Mouse (Mus musculus) erythroblast, embryonic 14.5 days (primary cell): ENCODE data around the gene Ramp2. TPM values are rescaled to one million over a fixed set of nuclear protein-coding genes. Genes with fewer than 3 reads are reported as not detected.
A peak's percentile ranks its signal among the peaks of the same experiment; 100 is the strongest.

Experiments used
- H3K27me3 ChIP-seq: 2 replicates; pipeline ENCODE4 v1.6.1; 2012; ENCODE audit warnings: inconsistent platforms; ENCODE audit not compliant: control insufficient read depth
- H3K36me3 ChIP-seq: 2 replicates; pipeline ENCODE4 v1.6.1; 2012; ENCODE audit warnings: mild to moderate bottlenecking, inconsistent platforms; ENCODE audit not compliant: control insufficient read depth
- H3K4me1 ChIP-seq: 2 replicates; pipeline ENCODE4 v1.6.1; 2012; ENCODE audit warnings: inconsistent platforms; ENCODE audit not compliant: control insufficient read depth
- H3K4me3 ChIP-seq: replicated peaks from 2 replicates; pipeline ENCODE3; 2012; ENCODE audit warnings: moderate library complexity, mild to moderate bottlenecking, inconsistent platforms
- H3K9me3 ChIP-seq: 2 replicates; pipeline ENCODE4 v1.6.1; 2012; ENCODE audit warnings: low read length, inconsistent platforms, mixed read lengths; ENCODE audit not compliant: control insufficient read depth
- GATA1 ChIP-seq: IDR thresholded peaks from 2 replicates; pipeline ENCODE4 v1.6.1; 2012; ENCODE audit warnings: low read length, inconsistent platforms, mixed read lengths
- TAL1 ChIP-seq: IDR thresholded peaks from 3 replicates; pipeline ENCODE4 v1.6.1; 2012; ENCODE audit warnings: low read length, inconsistent platforms, mixed read lengths
- polyA plus RNA-seq: library from polyadenylated mRNA; stranded (reverse); fragments of >175 nt; gene quantifications from 2 replicates; pipeline ENCODE4 v1.2.3, GENCODE M21; 2012

The Ramp2 gene
- 0.07 and 0.09 TPM in 2 replicates for polyA plus RNA-seq

DNA sequence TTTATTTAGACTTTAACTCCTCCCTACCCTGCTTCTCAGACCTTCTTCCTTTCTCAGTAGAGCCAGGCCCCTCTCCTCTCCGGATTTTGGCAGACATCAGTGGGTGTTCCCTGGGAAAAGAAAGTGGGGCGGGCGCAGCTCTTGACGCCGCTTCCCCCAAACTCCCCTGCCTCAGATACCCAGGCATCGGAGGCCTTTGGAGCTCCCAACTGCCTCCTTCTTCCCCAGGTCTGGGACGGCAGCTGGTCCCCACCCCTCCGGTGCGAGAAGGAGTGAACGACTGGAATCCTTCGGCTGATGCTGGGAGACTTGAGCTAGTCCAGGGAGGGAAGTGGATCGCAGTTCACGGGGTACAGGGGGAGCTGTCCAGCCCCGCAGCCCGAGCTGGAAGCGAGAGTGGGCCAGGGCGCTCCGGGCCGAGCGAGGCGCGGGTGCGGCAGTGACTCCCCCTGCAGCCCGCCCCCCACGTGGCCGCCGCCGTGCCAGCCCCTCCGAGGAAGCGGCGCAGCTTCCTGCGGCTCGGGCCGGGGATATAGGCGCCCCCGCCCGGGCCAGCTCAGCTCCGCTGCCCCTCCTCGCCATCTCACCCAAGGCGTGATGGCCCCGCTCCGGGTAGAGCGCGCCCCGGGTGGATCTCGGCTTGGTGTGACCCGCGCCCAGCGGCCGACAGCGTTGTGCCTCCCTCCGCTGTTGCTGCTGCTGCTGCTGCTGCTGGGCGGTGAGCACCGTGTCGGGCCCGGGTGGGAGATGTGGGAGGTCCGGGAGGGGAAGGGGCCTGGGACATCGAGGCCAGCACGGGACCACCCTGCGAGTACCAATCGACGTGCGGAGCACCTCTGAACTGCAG, at the start of gene Ramp2:
Ramp2 (plus strand) TSS at position 174 of the 847 bp plus-strand sequence.
- Histone ChIP-seq H3K9me3 (peaks cover 12% of the 10 kb centered on the region; the same call in 1 of the 2 replicates), H3K4me1 (peaks cover 17% of the 10 kb centered on the region), H3K27me3 (peaks cover 75% of the 10 kb centered on the region), H3K36me3 (no peaks in the 10 kb centered on the region), H3K4me3 (peak within 1 kb of the TSS; percentile 36)
- TF ChIP-seq TAL1 (no peak), GATA1 (no peak)

DNA sequence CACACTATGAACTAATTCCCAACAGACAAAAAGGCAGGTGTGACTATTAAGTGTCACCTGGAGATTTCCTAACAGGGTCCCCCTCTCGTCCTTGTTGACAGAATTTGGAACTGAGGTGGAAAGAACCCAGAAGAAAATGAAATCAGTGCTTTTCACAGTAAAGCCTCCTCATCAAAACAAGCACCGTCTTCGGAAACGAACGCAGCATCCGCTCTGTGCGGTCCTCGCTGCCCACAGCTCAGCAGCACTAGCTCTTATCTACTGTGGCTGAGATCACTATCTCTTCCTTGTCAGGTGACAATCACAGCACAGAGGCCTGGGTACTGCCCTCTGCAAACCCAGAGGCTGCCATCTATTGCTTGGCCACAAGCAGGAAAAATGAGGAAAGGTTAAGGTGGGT, 49.7 kb upstream of the Ramp2 start:
- Histone ChIP-seq H3K27me3 (no peaks in the 10 kb centered on the region), H3K9me3 (no peaks in the 10 kb centered on the region), H3K4me1 (peaks cover 45% of the 10 kb centered on the region), H3K36me3 (peaks cover 96% of the 10 kb centered on the region), H3K4me3 (no peak overlapping the region)
- TF ChIP-seq GATA1 (no peak), TAL1 (no peak)

- TF ChIP-seq TAL1: peak; percentile 49; the same call in 1 of the 3 replicates
- peak; percentile 43 for TF ChIP-seq GATA1
- Histone ChIP-seq H3K27me3 (no peaks in the 10 kb centered on the region), H3K36me3 (peaks cover 88% of the 10 kb centered on the region), H3K4me3 (no peak overlapping the region), H3K4me1 (peaks cover 28% of the 10 kb centered on the region), H3K9me3 (no peaks in the 10 kb centered on the region)
These were observed 46.3 kb upstream of the Ramp2 start for GRCm38 (mm10) chr11:101199555-101199954.

DNA sequence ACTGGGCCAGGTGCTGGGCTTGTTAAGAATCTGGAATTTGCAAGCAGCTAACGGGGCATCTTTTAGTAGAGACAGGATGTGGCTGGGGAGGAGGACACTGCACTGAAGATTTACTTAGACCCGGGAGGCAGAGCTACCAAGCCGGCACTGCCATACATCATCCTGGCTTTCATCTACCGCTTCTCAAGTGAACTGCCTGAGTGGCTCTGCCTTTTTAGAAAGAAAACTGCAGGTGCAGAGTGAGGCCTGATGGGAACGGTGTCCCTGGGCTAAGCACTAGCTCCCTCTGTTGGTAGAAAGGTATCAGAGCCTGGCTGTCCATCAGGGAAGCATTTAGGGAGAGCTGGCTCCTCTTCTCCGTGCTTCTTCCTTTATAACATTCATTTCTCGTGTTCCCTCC, 44.8 kb upstream of the Ramp2 start:
- Histone ChIP-seq H3K4me1 (peaks cover 28% of the 10 kb centered on the region), H3K4me3 (no peak overlapping the region), H3K27me3 (no peaks in the 10 kb centered on the region), H3K36me3 (peaks cover 87% of the 10 kb centered on the region), H3K9me3 (no peaks in the 10 kb centered on the region)
- TF ChIP-seq TAL1 (no peak), GATA1 (no peak)

GRCm38 (mm10) chr11:101211970-101212369, 33.9 kb upstream of the Ramp2 start:
- peaks cover 2% of the 10 kb centered on the region; the same call in 1 of the 2 replicates for H3K4me1 ChIP-seq
- H3K36me3 ChIP-seq: peaks cover 87% of the 10 kb centered on the region
- H3K9me3 ChIP-seq: no peaks in the 10 kb centered on the region
- no peak for TF ChIP-seq GATA1
- TF ChIP-seq TAL1: no peak
- H3K27me3 ChIP-seq: no peaks in the 10 kb centered on the region
- no peak overlapping the region for H3K4me3 ChIP-seq

- peaks cover 61% of the 10 kb centered on the region for H3K36me3 ChIP-seq
- TF ChIP-seq GATA1 (no peak), TAL1 (no peak)
- H3K4me1 ChIP-seq: peaks cover 2% of the 10 kb centered on the region; the same call in 1 of the 2 replicates
- H3K4me3 ChIP-seq: no peak overlapping the region
- H3K9me3 ChIP-seq: no peaks in the 10 kb centered on the region
- no peaks in the 10 kb centered on the region for H3K27me3 ChIP-seq
These were observed 28.9 kb upstream of the Ramp2 start for GRCm38 (mm10) chr11:101216936-101217335.

DNA sequence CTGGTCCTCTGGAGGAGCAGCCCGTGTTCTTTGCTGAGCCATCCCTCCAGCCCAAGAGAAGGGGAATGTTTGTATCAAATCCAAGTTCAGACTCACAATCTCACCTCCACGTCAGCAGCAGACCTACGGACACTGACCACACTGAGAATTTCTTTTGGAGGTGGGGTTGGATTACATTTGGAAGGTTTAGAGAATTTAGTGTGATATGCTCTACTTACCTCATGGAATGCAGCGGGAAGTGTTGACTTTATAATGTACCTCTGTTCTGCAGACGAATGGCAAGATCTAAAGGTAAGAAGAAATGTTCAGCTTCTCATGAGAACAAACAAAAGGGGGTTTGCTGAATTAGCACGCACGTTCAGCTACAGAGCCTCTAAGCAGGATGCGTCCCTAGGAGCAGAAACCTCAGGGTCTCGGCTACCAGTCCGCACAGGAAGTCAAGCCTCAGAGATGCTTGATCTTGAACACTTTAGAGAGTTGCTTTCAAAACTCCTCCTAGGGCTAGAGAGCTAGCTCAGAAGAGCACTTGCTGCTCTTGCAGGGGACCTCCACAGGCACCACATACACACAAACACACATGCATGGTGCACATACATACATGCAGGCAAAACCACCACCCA, 27.3 kb upstream of the Ramp2 start:
- Histone ChIP-seq H3K36me3 (peaks cover 54% of the 10 kb centered on the region), H3K27me3 (no peaks in the 10 kb centered on the region), H3K4me3 (no peak overlapping the region), H3K4me1 (peaks cover 1% of the 10 kb centered on the region), H3K9me3 (no peaks in the 10 kb centered on the region)
- TF ChIP-seq TAL1 (no peak), GATA1 (no peak)

DNA sequence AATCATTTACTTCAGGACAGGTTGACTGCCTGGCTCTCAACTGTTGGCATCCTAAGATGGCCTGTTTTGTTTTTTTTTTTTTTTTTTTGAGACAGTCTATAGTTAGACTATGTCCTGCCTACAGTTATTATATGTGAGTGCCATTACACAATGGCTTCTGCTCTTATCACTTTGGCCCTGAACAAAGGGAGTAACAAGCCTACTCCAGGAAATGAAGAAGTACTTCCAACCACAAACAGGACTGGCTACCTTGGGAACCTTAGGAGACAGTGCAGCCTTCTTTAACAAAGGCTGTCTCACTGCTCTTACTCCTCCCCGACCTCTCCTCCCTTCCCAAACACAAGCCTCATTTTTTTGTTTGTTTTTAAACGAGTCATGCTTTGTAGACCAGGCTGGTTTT, 25.0 kb upstream of the Ramp2 start:
- Histone ChIP-seq H3K4me3 (no peak overlapping the region), H3K9me3 (no peaks in the 10 kb centered on the region), H3K27me3 (no peaks in the 10 kb centered on the region), H3K36me3 (peaks cover 33% of the 10 kb centered on the region), H3K4me1 (peaks cover 21% of the 10 kb centered on the region)
- TF ChIP-seq TAL1 (no peak), GATA1 (no peak)

DNA sequence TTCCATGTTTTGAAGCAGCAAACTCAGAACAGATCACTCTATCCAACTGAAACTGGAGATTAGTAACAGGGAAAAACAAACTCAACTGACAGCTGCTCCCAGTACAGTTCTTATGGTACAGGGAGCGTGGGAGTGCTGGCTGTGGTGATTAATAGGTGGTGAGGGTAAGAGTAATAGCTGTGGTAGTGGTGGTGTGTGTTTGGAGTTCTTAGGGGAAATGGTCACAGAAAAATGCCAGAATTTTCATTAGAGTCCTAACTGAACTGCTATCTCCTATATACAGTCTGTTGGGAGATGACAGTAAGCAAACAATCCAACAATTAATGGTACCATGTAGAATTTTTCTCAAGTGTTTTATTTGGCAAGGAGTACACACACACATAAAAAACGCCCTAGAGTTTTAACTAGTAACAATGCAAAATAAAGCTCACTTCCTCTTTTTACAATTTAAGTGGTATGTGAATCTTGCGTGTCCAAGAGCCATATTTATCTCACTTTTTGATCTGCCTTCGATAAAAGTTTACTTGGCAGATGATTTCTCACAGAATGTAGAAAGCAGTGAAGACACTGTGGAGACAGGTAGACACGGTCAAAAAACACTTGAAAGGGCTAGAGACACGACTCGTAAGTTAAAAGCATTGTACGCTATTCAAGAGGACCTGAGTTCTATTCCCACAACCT, 24.4 kb upstream of the Ramp2 start:
- H3K9me3 ChIP-seq: no peaks in the 10 kb centered on the region
- TF ChIP-seq GATA1 (no peak), TAL1 (no peak)
- no peak overlapping the region for H3K4me3 ChIP-seq
- H3K36me3 ChIP-seq: peaks cover 27% of the 10 kb centered on the region
- peaks cover 24% of the 10 kb centered on the region for H3K4me1 ChIP-seq
- no peaks in the 10 kb centered on the region for H3K27me3 ChIP-seq
